Mouse (Mus musculus) ES-Bruce4 (cell line): ENCODE results near the gene Apba1. TPM values are rescaled to one million over a fixed set of nuclear protein-coding genes. Genes with fewer than 3 reads are reported as not detected.

ENCODE experiments used
- H3K27ac ChIP-seq: 2 replicates; pipeline ENCODE4 v1.5.1; 2012; ENCODE audit warnings: low read length, inconsistent platforms; ENCODE audit not compliant: insufficient read depth
- H3K27me3 ChIP-seq: 2 replicates; pipeline ENCODE4 v1.6.1; 2012; ENCODE audit warnings: mild to moderate bottlenecking, low read length, inconsistent platforms; ENCODE audit not compliant: control insufficient read depth, poor library complexity, insufficient read depth, severe bottlenecking
- H3K36me3 ChIP-seq: 2 replicates; pipeline ENCODE4 v1.6.1; 2012; ENCODE audit warnings: inconsistent platforms, mild to moderate bottlenecking, low read length, moderate library complexity; ENCODE audit not compliant: control insufficient read depth, poor library complexity, insufficient read depth, severe bottlenecking
- H3K4me1 ChIP-seq: one replicate; pipeline ENCODE4 v1.8.1; 2011; ENCODE audit warnings: low read length; ENCODE audit not compliant: control insufficient read depth, insufficient read depth
- H3K4me3 ChIP-seq: 2 replicates; pipeline ENCODE4 v1.5.1; 2011; ENCODE audit warnings: low read depth, mild to moderate bottlenecking, low read length
- H3K9ac ChIP-seq: 2 replicates; pipeline ENCODE4 v1.6.1; 2012; ENCODE audit warnings: low read depth, mild to moderate bottlenecking, inconsistent platforms; ENCODE audit not compliant: poor library complexity, severe bottlenecking
- H3K9me3 ChIP-seq: replicated peaks from 2 replicates; pipeline ENCODE4 v1.6.1; 2012; ENCODE audit warnings: mild to moderate bottlenecking, low read length, inconsistent platforms; ENCODE audit not compliant: control insufficient read depth, poor library complexity, insufficient read depth, severe bottlenecking
- CTCF ChIP-seq: IDR thresholded peaks from one replicate; pipeline ENCODE4 v1.8.1; 2011; ENCODE audit warnings: low read depth, low read length
- EP300 ChIP-seq: IDR thresholded peaks from 2 replicates; pipeline ENCODE4 v1.6.1; 2011; ENCODE audit warnings: low read depth, low read length; ENCODE audit not compliant: insufficient read depth
- POLR2A ChIP-seq: IDR thresholded peaks from one replicate; pipeline ENCODE4 v1.8.1; 2011; ENCODE audit warnings: low read length; ENCODE audit not compliant: insufficient read depth
- polyA plus RNA-seq: library from polyadenylated mRNA; stranded (reverse); fragments of >200 nt; gene quantifications from 2 replicates; pipeline ENCODE4 v1.2.4, GENCODE M21; 2011; ENCODE audit warnings: low read depth; ENCODE audit not compliant: missing spikeins, insufficient read depth, insufficient read length

Gene Apba1
- polyA plus RNA-seq, 1 experiment, result 0.16 TPM

DNA sequence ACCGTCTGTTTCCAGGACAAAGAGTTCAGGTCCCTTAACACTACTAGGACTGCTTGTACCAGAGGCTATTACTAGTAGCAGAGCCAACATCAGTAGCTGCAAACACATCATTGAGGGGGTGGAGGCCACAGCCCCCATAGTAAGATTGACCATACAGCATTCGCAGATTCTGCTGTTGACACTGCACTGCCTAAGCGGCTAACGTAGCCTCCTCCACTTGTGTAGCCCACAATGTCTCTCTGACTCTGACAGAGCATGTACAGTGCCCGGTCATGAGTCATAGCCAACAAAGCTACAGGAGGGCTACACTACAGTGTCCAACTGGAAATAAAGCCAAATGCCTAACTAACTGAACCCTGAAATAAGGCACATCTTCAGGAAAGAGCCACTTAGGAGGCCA, 166.9 kb downstream of the Apba1 start:
- Histone ChIP-seq H3K4me3 (no peak overlapping the region), H3K27me3 (no peaks in the 10 kb centered on the region), H3K9ac (no peak overlapping the region), H3K36me3 (no peaks in the 10 kb centered on the region), H3K9me3 (no peaks in the 10 kb centered on the region), H3K27ac (no peak overlapping the region), H3K4me1 (no peaks in the 10 kb centered on the region)
- TF ChIP-seq EP300, result no peak
- no peak for TF ChIP-seq POLR2A
- no peak for TF ChIP-seq CTCF

DNA sequence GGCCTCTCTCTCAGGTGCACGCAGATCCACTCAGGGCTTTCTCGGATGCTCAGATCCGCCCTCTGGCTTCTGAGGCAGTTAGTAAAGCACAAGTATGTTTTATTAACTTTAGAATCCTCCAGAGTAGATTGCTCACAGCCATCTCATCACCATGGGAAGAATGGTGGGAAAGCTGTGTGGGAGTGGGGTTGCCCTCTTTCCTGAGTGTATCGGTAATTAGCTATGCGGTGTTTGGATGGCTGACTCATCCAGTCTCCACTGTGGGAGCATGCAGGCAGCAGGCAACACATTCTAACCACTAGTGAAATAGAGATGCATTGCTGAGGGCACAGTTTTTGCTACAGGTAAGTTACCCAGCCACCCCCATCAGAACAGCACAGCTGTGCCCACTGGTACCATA, 172.1 kb downstream of the Apba1 start:
- H3K27me3 ChIP-seq, result no peaks in the 10 kb centered on the region
- no peaks in the 10 kb centered on the region; the same call in none of the 2 replicates for H3K9me3 ChIP-seq
- TF ChIP-seq POLR2A (no peak), CTCF (no peak), EP300 (no peak)

DNA sequence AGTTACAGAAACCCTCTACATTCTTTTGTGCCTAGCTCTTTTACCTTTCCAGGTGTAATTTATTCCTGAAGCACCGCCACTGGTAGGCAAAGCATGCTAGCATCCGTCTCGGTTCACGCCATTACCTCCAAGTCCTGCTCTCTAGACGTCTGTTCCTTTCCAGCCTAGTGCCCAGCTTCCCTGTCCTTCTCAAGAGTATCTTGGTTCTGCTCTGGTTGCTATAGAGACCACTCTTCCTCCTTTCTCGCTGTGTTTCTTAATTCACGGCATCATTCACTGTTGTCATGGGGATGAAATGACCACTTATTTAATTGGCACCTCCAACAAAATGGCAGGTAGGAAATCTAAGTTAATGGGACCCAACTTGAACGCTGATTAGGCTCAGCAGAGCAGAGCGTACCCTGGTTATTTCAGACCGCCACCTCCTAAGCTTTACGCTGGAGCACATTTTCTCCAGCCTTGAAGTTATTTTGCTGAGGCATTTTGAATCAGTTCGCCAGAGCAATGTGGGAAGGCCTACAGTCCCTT, 182.8 kb downstream of the Apba1 start:
- Histone ChIP-seq H3K4me3 (no peak overlapping the region), H3K9ac (no peak overlapping the region), H3K4me1 (no peaks in the 10 kb centered on the region), H3K27ac (no peak overlapping the region), H3K27me3 (no peaks in the 10 kb centered on the region), H3K36me3 (no peaks in the 10 kb centered on the region), H3K9me3 (no peaks in the 10 kb centered on the region)
- TF ChIP-seq POLR2A (no peak), CTCF (no peak), EP300 (no peak)

More for the DNA sequence above, 172.1 kb downstream of the Apba1 start:
- H3K27ac ChIP-seq, result no peak overlapping the region
- H3K4me1 ChIP-seq, result no peaks in the 10 kb centered on the region
- H3K9ac ChIP-seq, result no peak overlapping the region
- H3K36me3 ChIP-seq, result no peaks in the 10 kb centered on the region
- H3K4me3 ChIP-seq, result no peak overlapping the region

GRCm38 (mm10) chr19:23942886-23943285, 184.2 kb downstream of the Apba1 start:
- Histone ChIP-seq H3K4me1 (no peaks in the 10 kb centered on the region), H3K27ac (no peak overlapping the region)
- no peak for TF ChIP-seq CTCF
- no peak for TF ChIP-seq POLR2A
- no peak for TF ChIP-seq EP300

DNA sequence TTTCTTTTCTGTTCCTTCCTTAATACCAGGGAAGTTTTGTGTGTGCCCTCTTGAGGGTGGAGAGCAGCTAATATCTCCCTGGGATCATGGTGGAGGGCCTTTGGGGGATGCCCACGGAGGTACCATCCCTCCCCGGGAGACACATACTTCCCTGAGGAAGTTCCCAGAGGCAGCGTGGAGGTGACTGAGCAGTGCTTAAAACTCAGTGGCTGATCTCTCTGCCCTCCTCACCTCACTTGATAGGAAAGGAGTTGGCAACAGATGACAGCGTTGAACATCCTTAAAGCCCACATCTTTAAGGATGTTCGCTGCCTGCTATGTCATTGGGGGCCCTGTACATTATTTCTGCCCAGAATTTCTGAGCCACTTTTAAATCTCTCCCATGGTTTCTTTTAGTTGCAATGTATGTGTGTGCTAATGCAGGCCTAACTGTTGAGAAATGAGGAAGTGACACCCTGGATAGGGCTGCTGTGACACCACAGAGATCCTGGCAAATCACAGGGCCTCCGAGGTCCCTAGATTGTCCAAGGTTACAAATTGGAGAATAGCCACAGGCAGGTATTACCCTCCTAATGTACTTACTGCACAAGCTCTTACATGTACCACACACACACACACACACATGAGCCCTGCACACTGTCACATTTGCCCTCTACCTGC, 187.5 kb downstream of the Apba1 start:
- H3K9me3 ChIP-seq, result no peaks in the 10 kb centered on the region
- no peak overlapping the region for H3K4me3 ChIP-seq
- no peak overlapping the region for H3K9ac ChIP-seq
- H3K27ac ChIP-seq, result no peak overlapping the region
- no peaks in the 10 kb centered on the region for H3K27me3 ChIP-seq
- TF ChIP-seq CTCF (no peak), POLR2A (no peak), EP300 (no peak)
- no peaks in the 10 kb centered on the region for H3K36me3 ChIP-seq
- peaks cover 3% of the 10 kb centered on the region for H3K4me1 ChIP-seq

More at GRCm38 (mm10) chr19:23942886-23943285, 184.2 kb downstream of the Apba1 start:
- Histone ChIP-seq H3K27me3 (no peaks in the 10 kb centered on the region), H3K36me3 (no peaks in the 10 kb centered on the region), H3K9ac (no peak overlapping the region), H3K4me3 (no peak overlapping the region), H3K9me3 (no peaks in the 10 kb centered on the region)

- TF ChIP-seq EP300 (no peak), CTCF (no peak), POLR2A (no peak)
- H3K4me3 ChIP-seq, result no peak overlapping the region
- no peaks in the 10 kb centered on the region for H3K27me3 ChIP-seq
- H3K27ac ChIP-seq, result no peak overlapping the region
- no peaks in the 10 kb centered on the region for H3K36me3 ChIP-seq
- H3K4me1 ChIP-seq, result peaks cover 3% of the 10 kb centered on the region
- H3K9me3 ChIP-seq, result no peaks in the 10 kb centered on the region
- H3K9ac ChIP-seq, result no peak overlapping the region
Observed at GRCm38 (mm10) chr19:23946751-23947150, 188.1 kb downstream of the Apba1 start.
